Mouse (Mus musculus) liver, adult 2 months (tissue): Measurements from ENCODE around the gene Cpsf6. TPM values are rescaled to one million over a fixed set of nuclear protein-coding genes. Genes with fewer than 3 reads are reported as not detected.
"Not testable (repeated sequence)": the region's sequence is repeated elsewhere in the genome, so short reads cannot be mapped to it uniquely, and the experiment has no call there.

Source experiments
- DNase-seq: peaks from one replicate; pipeline ENCODE4 v3.0.0-alpha.2; 2011; ENCODE audit warnings: low read depth, low spot score; ENCODE audit errors: extremely low read depth
- H3K27ac ChIP-seq: fragments of 200-500 bp; replicated peaks from 2 replicates; pipeline ENCODE4 v1.5.1; 2012; ENCODE audit warnings: low read depth, mild to moderate bottlenecking, control low read depth, inconsistent platforms, low read length; ENCODE audit not compliant: insufficient read depth
- H3K27me3 ChIP-seq: fragments of 200-500 bp; 2 replicates; pipeline ENCODE4 v1.6.1; 2012; ENCODE audit warnings: mild to moderate bottlenecking, moderate library complexity, low read length, inconsistent platforms; ENCODE audit not compliant: control insufficient read depth, insufficient read depth
- H3K36me3 ChIP-seq: fragments of 200-500 bp; 2 replicates; pipeline ENCODE4 v1.6.1; 2012; ENCODE audit warnings: low read length, inconsistent platforms; ENCODE audit not compliant: control insufficient read depth, insufficient read depth
- H3K4me1 ChIP-seq: fragments of 200-500 bp; 2 replicates; pipeline ENCODE4 v1.6.1; 2011; ENCODE audit warnings: low read length; ENCODE audit not compliant: control insufficient read depth, insufficient read depth
- H3K4me3 ChIP-seq: fragments of 200-500 bp; 2 replicates; pipeline ENCODE4 v1.5.1; 2011; ENCODE audit warnings: low read depth, mild to moderate bottlenecking, control low read depth, low read length, moderate library complexity; ENCODE audit not compliant: insufficient read depth
- H3K79me2 ChIP-seq: fragments of 200-500 bp; 2 replicates; pipeline ENCODE4 v1.6.1; 2012; ENCODE audit warnings: inconsistent platforms, mild to moderate bottlenecking, low read length, moderate library complexity; ENCODE audit not compliant: control insufficient read depth, insufficient read depth
- H3K9ac ChIP-seq: fragments of 200-500 bp; 2 replicates; pipeline ENCODE4 v1.6.1; 2012; ENCODE audit warnings: low read depth, mild to moderate bottlenecking, control low read depth, inconsistent platforms, low read length
- CTCF ChIP-seq: fragments of 200-500 bp; IDR thresholded peaks from 2 replicates; pipeline ENCODE4 v1.5.1; 2011; ENCODE audit warnings: low read depth, low read length, control low read depth
- POLR2A ChIP-seq: fragments of 200-500 bp; IDR thresholded peaks from 2 replicates; pipeline ENCODE4 v1.6.1; 2011; ENCODE audit warnings: low read length, control low read depth; ENCODE audit not compliant: insufficient read depth; ENCODE audit errors: extremely low read depth
- WGBS: fragments of 180-500 bp; shearing (Covaris S2); methylation state at CpG from one replicate; pipeline ENCODE4 v1.1.7; 2018; 5-methylcytosine and 5-hydroxymethylcytosine counted together
- polyA plus RNA-seq: library from polyadenylated mRNA; depleted of rRNA; stranded (reverse); fragments of >200 nt; gene quantifications from 2 replicates; pipeline ENCODE4 v1.2.3, GENCODE M21; 2012
- total RNA-seq: library from RNA; depleted of rRNA; stranded (reverse); fragments of >200 nt; gene quantifications from 2 replicates; pipeline ENCODE4 v1.2.3, GENCODE M21; 2014

Cpsf6 gene
- total and polyA plus RNA-seq, 2 experiments: 23.7 to 32.8 TPM

DNA sequence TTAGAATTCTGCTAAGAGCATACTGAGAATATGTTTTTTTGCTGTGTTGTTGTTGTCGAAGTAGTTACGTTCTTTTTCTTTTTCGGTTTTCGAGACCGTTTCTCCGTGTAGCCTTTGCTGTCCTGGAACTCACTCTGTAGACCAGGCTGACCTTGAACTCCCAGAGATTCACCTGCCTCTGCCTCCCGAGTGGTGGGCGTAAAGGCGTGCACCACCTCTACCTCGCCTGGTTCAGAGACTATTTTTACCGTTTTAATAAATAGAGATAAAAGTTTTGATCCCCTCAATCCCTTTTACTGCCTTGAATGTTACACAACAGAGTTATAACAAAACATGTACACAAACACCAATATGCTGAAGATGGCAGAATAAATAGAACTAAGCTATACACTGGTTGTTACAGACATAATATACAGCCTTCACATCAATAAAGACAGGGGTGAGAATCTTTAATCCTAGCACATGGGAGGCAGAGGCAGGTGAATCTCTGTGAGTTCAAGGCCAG is 14.1 kb upstream of the Cpsf6 start:
- 63% methylated on average over 11 of the region's 11 CpGs for WGBS

DNA sequence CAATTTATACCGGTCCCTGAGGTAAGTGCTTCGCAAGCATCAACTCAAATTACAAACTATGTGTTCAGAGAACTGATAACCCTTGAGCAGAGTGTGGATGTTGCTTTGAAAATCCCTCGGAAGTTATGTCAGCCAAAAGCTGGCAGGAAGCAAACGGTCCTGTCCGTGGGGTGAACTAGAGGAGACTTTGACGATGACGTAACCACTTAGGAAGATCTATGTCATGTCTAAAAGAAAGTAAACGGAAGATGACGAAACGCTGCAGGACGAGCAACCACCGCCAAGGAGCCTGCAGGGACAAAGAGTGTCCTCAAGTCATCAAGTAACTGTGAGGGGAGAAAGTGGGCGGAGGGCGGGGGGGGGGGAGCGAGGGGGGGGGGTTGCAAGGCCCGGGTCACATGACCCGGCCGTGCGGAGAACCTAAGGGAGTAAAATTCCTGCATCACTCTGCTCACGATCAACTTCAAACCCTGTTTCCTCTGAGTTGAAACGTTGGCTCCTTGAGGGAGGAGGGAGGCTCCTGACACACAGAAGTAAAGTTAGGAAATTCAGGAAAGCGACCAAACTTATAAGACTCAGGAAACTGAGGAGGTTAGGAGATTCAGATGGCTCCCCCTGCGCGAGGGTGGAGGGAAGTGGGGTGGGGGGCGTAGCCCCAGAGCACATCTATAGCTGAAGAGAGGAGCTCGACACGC is 13.5 kb upstream of the Cpsf6 start:
- Histone ChIP-seq H3K27ac (no peak overlapping the region), H3K79me2 (no peaks in the 10 kb centered on the region), H3K36me3 (no peaks in the 10 kb centered on the region), H3K9ac (peak overlapping the region; percentile 18; the same call in 1 of the 2 replicates), H3K4me3 (peak overlapping the region; percentile 53), H3K4me1 (peaks cover 2% of the 10 kb centered on the region; the same call in 1 of the 2 replicates), H3K27me3 (no peaks in the 10 kb centered on the region)
- WGBS: 5% methylated on average over 26 of the region's 27 CpGs
- DNase-seq: peak; percentile 67
- TF ChIP-seq POLR2A (no peak), CTCF (no peak)

More for the DNA sequence above, 14.1 kb upstream of the Cpsf6 start:
- H3K36me3 ChIP-seq: no peaks in the 10 kb centered on the region
- H3K9ac ChIP-seq: peak overlapping the region; percentile 18; the same call in 1 of the 2 replicates
- H3K79me2 ChIP-seq: no peaks in the 10 kb centered on the region
- H3K27ac ChIP-seq: no peak overlapping the region
- DNase-seq: no peak
- TF ChIP-seq CTCF: no peak
- peaks cover 2% of the 10 kb centered on the region; the same call in 1 of the 2 replicates for H3K4me1 ChIP-seq
- no peaks in the 10 kb centered on the region for H3K27me3 ChIP-seq
- H3K4me3 ChIP-seq: peak overlapping the region; percentile 53; the same call in 1 of the 2 replicates

DNA sequence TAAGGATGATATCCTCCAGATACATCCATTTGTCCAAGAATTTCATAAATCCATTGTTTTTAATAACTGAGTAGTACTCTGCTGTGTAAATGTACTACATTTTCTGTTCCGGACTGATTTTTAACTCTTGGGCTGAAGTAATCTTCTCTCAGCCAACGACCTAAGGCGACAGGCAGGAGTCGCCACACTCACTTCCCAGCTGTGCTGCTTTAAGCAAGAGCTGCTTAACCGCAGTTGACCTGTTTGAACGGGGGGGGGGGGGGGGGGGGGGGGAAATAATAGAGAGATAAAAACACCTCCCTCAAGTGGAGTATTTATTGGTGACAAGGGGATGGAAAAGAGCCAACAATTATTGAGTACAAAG is 13.0 kb upstream of the Cpsf6 start:
- Histone ChIP-seq H3K36me3 (no peaks in the 10 kb centered on the region), H3K27me3 (no peaks in the 10 kb centered on the region), H3K4me3 (0 out of 2 replicates have a peak overlapping the region, but pooled peaks have one; percentile 53), H3K27ac (no peak overlapping the region), H3K4me1 (peaks cover 2% of the 10 kb centered on the region; the same call in 1 of the 2 replicates), H3K79me2 (no peaks in the 10 kb centered on the region), H3K9ac (no peak overlapping the region)
- WGBS: 11% methylated on average over 6 of the region's 6 CpGs
- no peak for DNase-seq
- TF ChIP-seq POLR2A: no peak
- no peak for TF ChIP-seq CTCF

DNA sequence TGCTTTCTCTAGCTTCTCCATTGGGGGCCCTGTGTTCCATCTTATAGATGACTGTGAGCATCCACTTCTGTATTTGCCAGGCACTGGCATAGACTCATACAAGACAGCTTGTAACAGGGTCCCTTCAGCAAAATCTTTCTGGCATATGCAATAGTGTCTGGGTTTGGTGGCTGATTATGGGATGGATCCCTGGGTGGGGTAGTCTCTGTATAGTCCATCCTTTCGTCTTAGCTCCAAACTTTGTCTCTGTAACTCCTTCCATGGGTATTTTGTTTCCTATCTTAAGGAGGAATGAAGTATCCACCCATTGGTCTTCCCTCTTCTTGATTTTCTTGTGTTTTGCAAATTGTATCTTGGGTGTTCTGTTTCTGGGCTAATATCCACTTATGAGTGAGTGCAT is 12.6 kb upstream of the Cpsf6 start:
- not testable (repeated sequence) for H3K79me2 ChIP-seq, H3K4me3 ChIP-seq, H3K27me3 ChIP-seq, H3K9ac ChIP-seq, H3K36me3 ChIP-seq, H3K4me1 ChIP-seq, DNase-seq, H3K27ac ChIP-seq
- 92% methylated on average over 1 of the region's 1 CpGs for WGBS

DNA sequence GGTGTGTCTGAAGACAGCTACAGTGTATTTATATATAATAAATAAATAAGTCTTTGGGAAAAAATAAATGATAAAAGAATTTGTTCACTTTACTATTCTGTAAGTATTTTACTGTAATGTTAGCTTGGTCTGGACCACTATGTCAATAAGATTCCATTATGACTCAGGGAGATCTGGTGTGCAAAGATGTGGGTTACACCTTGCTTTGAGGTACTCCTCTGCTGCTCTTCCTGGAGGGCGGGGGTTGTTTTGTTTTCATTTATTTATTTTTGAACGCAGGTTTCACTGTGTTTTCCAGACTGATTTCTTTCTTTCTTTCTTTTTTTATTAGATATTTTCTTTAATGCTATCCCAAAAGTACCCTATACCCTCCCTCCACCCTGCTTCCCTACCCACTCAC is 12.0 kb upstream of the Cpsf6 start:
- H3K4me3 ChIP-seq: no peak overlapping the region
- H3K4me1 ChIP-seq: peaks cover 2% of the 10 kb centered on the region; the same call in 1 of the 2 replicates

DNA sequence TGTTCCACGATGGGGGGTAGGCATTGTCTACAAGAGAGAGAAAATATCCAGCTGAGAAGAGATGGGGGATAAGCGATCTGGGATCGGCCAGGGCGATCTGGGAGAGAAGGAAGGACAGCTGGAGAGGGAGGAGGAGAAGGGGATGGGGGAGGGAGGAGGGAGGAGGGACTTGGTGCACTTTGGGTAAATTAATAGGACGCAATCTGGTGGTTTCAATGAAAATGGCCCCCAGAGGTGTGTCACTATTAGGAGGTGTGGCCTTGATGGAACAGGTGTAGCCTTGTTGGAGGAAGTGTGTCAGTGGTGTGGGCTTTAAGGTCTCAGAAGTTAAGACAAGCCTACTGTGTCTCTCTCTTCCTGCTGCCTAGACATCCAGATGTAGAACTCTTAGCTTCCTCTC is 11.2 kb upstream of the Cpsf6 start:
- no peak for DNase-seq
- WGBS: 75% methylated on average over 5 of the region's 5 CpGs
- no peaks in the 10 kb centered on the region for H3K36me3 ChIP-seq
- TF ChIP-seq POLR2A: no peak
- TF ChIP-seq CTCF: no peak
- H3K79me2 ChIP-seq: no peaks in the 10 kb centered on the region
- no peak overlapping the region for H3K4me3 ChIP-seq
- no peak overlapping the region for H3K9ac ChIP-seq
- peaks cover 2% of the 10 kb centered on the region; the same call in 1 of the 2 replicates for H3K4me1 ChIP-seq
- no peaks in the 10 kb centered on the region for H3K27me3 ChIP-seq
- no peak overlapping the region for H3K27ac ChIP-seq

More for the DNA sequence above, 12.0 kb upstream of the Cpsf6 start:
- Histone ChIP-seq H3K79me2 (no peaks in the 10 kb centered on the region), H3K27ac (no peak overlapping the region), H3K9ac (no peak overlapping the region), H3K27me3 (no peaks in the 10 kb centered on the region), H3K36me3 (no peaks in the 10 kb centered on the region)
- TF ChIP-seq CTCF: no peak
- WGBS: 91% methylated on average over 2 of the region's 2 CpGs
- no peak for DNase-seq
